Mouse (Mus musculus) liver, adult 2 months (tissue): Measurements from ENCODE around the gene Cxcr6. TPM values are rescaled to one million over a fixed set of nuclear protein-coding genes. Genes with fewer than 3 reads are reported as not detected.
A peak's percentile ranks its signal among the peaks of the same experiment; 100 is the strongest.

Experiments used
- DNase-seq: peaks from one replicate; pipeline ENCODE4 v3.0.0-alpha.2; 2011; ENCODE audit warnings: low read depth, low spot score; ENCODE audit errors: extremely low read depth
- H3K27ac ChIP-seq: fragments of 200-500 bp; replicated peaks from 2 replicates; pipeline ENCODE4 v1.5.1; 2012; ENCODE audit warnings: low read depth, mild to moderate bottlenecking, control low read depth, inconsistent platforms, low read length; ENCODE audit not compliant: insufficient read depth
- H3K27me3 ChIP-seq: fragments of 200-500 bp; 2 replicates; pipeline ENCODE4 v1.6.1; 2012; ENCODE audit warnings: mild to moderate bottlenecking, moderate library complexity, low read length, inconsistent platforms; ENCODE audit not compliant: control insufficient read depth, insufficient read depth
- H3K36me3 ChIP-seq: fragments of 200-500 bp; 2 replicates; pipeline ENCODE4 v1.6.1; 2012; ENCODE audit warnings: low read length, inconsistent platforms; ENCODE audit not compliant: control insufficient read depth, insufficient read depth
- H3K4me1 ChIP-seq: fragments of 200-500 bp; 2 replicates; pipeline ENCODE4 v1.6.1; 2011; ENCODE audit warnings: low read length; ENCODE audit not compliant: control insufficient read depth, insufficient read depth
- H3K4me3 ChIP-seq: fragments of 200-500 bp; 2 replicates; pipeline ENCODE4 v1.5.1; 2011; ENCODE audit warnings: low read depth, mild to moderate bottlenecking, control low read depth, low read length, moderate library complexity; ENCODE audit not compliant: insufficient read depth
- H3K79me2 ChIP-seq: fragments of 200-500 bp; 2 replicates; pipeline ENCODE4 v1.6.1; 2012; ENCODE audit warnings: inconsistent platforms, mild to moderate bottlenecking, low read length, moderate library complexity; ENCODE audit not compliant: control insufficient read depth, insufficient read depth
- H3K9ac ChIP-seq: fragments of 200-500 bp; 2 replicates; pipeline ENCODE4 v1.6.1; 2012; ENCODE audit warnings: low read depth, mild to moderate bottlenecking, control low read depth, inconsistent platforms, low read length
- CTCF ChIP-seq: fragments of 200-500 bp; IDR thresholded peaks from 2 replicates; pipeline ENCODE4 v1.5.1; 2011; ENCODE audit warnings: low read depth, low read length, control low read depth
- POLR2A ChIP-seq: fragments of 200-500 bp; IDR thresholded peaks from 2 replicates; pipeline ENCODE4 v1.6.1; 2011; ENCODE audit warnings: low read length, control low read depth; ENCODE audit not compliant: insufficient read depth; ENCODE audit errors: extremely low read depth
- WGBS: fragments of 180-500 bp; shearing (Covaris S2); methylation state at CpG from one replicate; pipeline ENCODE4 v1.1.7; 2018; 5-methylcytosine and 5-hydroxymethylcytosine counted together
- polyA plus RNA-seq: library from polyadenylated mRNA; depleted of rRNA; stranded (reverse); fragments of >200 nt; gene quantifications from 2 replicates; pipeline ENCODE4 v1.2.3, GENCODE M21; 2012; rRNA removed
- total RNA-seq: library from RNA; depleted of rRNA; stranded (reverse); fragments of >200 nt; gene quantifications from 2 replicates; pipeline ENCODE4 v1.2.3, GENCODE M21; 2014; rRNA removed

Gene Cxcr6
- total and polyA plus RNA-seq, 2 experiments: 0.70 to 1.0 TPM

GRCm38 (mm10) chr9:123851713-123852448, 45.6 kb downstream of the Cxcr6 start, which contains the start of gene Fyco1:
Gene Fyco1, minus strand, starts transcription at chr9:123851899.
- Histone ChIP-seq H3K36me3 (no peaks in the 10 kb centered on the region), H3K4me1 (peaks cover 11% of the 10 kb centered on the region), H3K9ac (peak within 1 kb of the TSS; percentile 92), H3K79me2 (peaks cover 14% of the 10 kb centered on the region; the same call in 1 of the 2 replicates), H3K27me3 (no peaks in the 10 kb centered on the region), H3K4me3 (peak within 1 kb of the TSS; percentile 85), H3K27ac (peak within 1 kb of the TSS; percentile 95)
- TF ChIP-seq CTCF (no peak), POLR2A (peak; percentile 48; the same call in 1 of the 2 replicates)
- under 1% methylated on average over 47 of the region's 47 CpGs for WGBS
- DNase-seq: peak; percentile 99

DNA sequence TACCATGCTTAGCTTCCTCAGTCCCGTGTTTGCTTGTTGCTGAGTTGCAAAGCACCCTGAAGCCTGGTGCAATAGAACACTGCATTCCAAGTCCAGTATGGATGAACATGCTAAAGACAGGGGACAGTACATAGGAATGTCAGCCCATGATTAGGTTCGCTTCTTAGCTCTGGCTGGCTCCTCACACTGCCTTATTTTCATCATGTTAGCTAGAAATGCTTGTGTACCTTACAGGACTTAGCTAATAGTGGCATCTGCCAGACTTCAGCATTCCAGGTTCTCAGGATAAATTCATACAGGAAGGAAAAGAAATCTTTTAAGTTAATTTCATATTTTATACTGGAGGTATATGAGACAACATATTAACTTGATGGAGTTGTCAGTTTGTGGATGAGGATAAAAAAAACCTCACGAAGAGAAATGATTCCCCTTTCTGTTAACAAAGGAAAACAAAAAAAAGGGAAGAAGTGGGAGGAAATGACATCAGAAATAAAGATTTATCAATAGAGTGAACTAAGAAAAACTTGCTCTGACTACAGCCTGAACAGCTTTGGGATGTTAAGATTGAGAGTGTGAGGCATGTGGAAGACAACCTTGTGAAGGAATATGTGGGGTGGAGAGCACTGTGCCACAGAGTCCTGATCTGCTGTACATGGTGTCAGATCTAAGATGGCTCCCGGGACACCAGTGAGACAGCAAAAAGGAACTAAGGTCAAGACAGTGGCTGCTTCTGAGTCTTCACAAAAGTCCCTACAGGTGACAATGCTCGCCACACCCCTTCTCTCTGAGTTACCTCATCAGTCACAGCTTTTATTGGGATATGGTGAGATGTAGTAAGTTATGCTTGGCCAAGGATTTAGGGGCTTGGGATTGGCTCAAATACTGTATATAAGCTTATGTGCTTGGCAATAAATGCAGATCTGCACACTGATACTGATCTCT, 46.4 kb downstream of the Cxcr6 start:
- Histone ChIP-seq H3K4me3 (peak overlapping the region; percentile 35), H3K27me3 (no peaks in the 10 kb centered on the region), H3K4me1 (peaks cover 11% of the 10 kb centered on the region), H3K9ac (peak overlapping the region; percentile 29), H3K36me3 (no peaks in the 10 kb centered on the region), H3K27ac (peak overlapping the region; percentile 47), H3K79me2 (peaks cover 11% of the 10 kb centered on the region; the same call in 1 of the 2 replicates)
- TF ChIP-seq CTCF: no peak
- 56% methylated on average over 5 of the region's 5 CpGs for WGBS
- no peak for DNase-seq

DNA sequence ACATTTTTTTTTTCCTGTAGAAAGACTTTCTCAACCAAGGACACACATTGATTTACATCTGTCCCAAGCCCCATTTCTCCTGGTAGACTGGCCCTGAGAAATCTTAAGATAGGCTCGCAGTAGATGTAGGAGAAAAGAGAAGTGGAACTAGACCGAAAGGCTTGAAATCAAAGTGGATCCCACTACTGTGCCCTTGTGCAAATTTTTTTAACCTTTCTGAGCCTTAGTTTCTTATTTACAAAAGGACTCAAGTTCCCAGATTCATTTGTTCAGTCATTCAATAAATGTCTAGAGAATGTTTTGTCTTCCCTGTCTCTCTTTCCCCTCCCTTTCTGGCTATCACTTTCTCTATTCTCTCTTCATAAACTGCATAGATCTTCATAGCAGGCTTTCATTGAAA, 50.6 kb downstream of the Cxcr6 start:
- WGBS: 76% methylated on average over 2 of the region's 2 CpGs
- H3K4me3 ChIP-seq: no peak overlapping the region
- H3K27me3 ChIP-seq: no peaks in the 10 kb centered on the region
- TF ChIP-seq CTCF: no peak
- no peak for TF ChIP-seq POLR2A
- no peak overlapping the region for H3K9ac ChIP-seq
- no peak overlapping the region for H3K27ac ChIP-seq
- no peaks in the 10 kb centered on the region for H3K79me2 ChIP-seq
- DNase-seq: no peak
- H3K4me1 ChIP-seq: peaks cover 3% of the 10 kb centered on the region
- H3K36me3 ChIP-seq: no peaks in the 10 kb centered on the region

Other genes starting within 250 kb of the Cxcr6 start
- 0.07 TPM in 1 of 2 replicates, not detected in the other for gene Slc6a20b, start 173.9 kb upstream of the Cxcr6 start, total RNA-seq
- gene Slc6a20b, start 173.9 kb upstream of the Cxcr6 start, polyA plus RNA-seq: not detected in 2 replicates
- gene Ccr9, start 128.0 kb upstream of the Cxcr6 start, total RNA-seq: 0.18 and 0.20 TPM in 2 replicates
- 0.21 and 0.22 TPM in 2 replicates for gene Ccr9, start 128.0 kb upstream of the Cxcr6 start, polyA plus RNA-seq
- gene Slc6a20a, start 127.6 kb upstream of the Cxcr6 start, total RNA-seq: not detected in 2 replicates
- gene Slc6a20a, start 127.6 kb upstream of the Cxcr6 start, polyA plus RNA-seq: not detected in 2 replicates
- 6.5 and 9.7 TPM in 2 replicates for gene Lztfl1, start 88.8 kb upstream of the Cxcr6 start, total RNA-seq
- gene Lztfl1, start 88.8 kb upstream of the Cxcr6 start, polyA plus RNA-seq: 0.80 and 1.8 TPM in 2 replicates
- 21.2 and 22.9 TPM in 2 replicates for gene Fyco1, start 45.4 kb downstream of the Cxcr6 start, total RNA-seq
- gene Fyco1, start 45.4 kb downstream of the Cxcr6 start, polyA plus RNA-seq: 5.9 and 6.6 TPM in 2 replicates
- gene Xcr1, start 55.6 kb downstream of the Cxcr6 start, total RNA-seq: 0.18 and 0.34 TPM in 2 replicates
- gene Xcr1, start 55.6 kb downstream of the Cxcr6 start, polyA plus RNA-seq: 0.09 and 0.22 TPM in 2 replicates
- under 0.01 and 0.20 TPM in 2 replicates for gene Ccr1, start 162.2 kb downstream of the Cxcr6 start, total RNA-seq
- 0.04 TPM in 1 of 2 replicates, not detected in the other for gene Ccr1, start 162.2 kb downstream of the Cxcr6 start, polyA plus RNA-seq
- gene Ccr1l1, start 171.9 kb downstream of the Cxcr6 start, total RNA-seq: not detected in 2 replicates
- 0.12 TPM in 1 of 2 replicates, not detected in the other for gene Ccr1l1, start 171.9 kb downstream of the Cxcr6 start, polyA plus RNA-seq
- 0.13 and 0.18 TPM in 2 replicates for gene Ccr3, start 215.5 kb downstream of the Cxcr6 start, total RNA-seq
- gene Ccr3, start 215.5 kb downstream of the Cxcr6 start, polyA plus RNA-seq: 0.04 and 0.17 TPM in 2 replicates